Mouse (Mus musculus): ENCODE data around the gene Lamtor3.
A peak's percentile ranks its signal among the peaks of the same experiment; 100 is the strongest.
"Not testable (repeated sequence)": the region's sequence is repeated elsewhere in the genome, so short reads cannot be mapped to it uniquely, and the experiment has no call there.

Gene Lamtor3

GRCm38 (mm10) chr3:137914567-137914966 lies 3.7 kb upstream of the Lamtor3 start:
- not testable (repeated sequence) for H3K27me3 ChIP-seq (ENCODE audit: control insufficient read depth, insufficient read depth, low read length, poor library complexity, severe bottlenecking); H3K36me3 ChIP-seq (ENCODE audit: control insufficient read depth, insufficient read depth, low read length, poor library complexity, severe bottlenecking); DNase-seq (ENCODE audit: low read depth, low spot score)

GRCm38 (mm10) chr3:137917694-137918171 lies 573 bp upstream of the Lamtor3 start:
- Histone ChIP-seq H3K36me3 (ENCODE audit: control insufficient read depth, insufficient read depth, low read length, poor library complexity, severe bottlenecking) (no peaks in the 10 kb centered on the region), H3K27me3 (ENCODE audit: control insufficient read depth, insufficient read depth, low read length, poor library complexity, severe bottlenecking) (no peaks in the 10 kb centered on the region)
- no peak for DNase-seq (ENCODE audit: low read depth, low spot score)

- no peak for DNase-seq (ENCODE audit: low read depth, low spot score)
- H3K36me3 ChIP-seq (ENCODE audit: control insufficient read depth, insufficient read depth, low read length, poor library complexity, severe bottlenecking) = no peaks in the 10 kb centered on the region
- no peaks in the 10 kb centered on the region for H3K27me3 ChIP-seq (ENCODE audit: control insufficient read depth, insufficient read depth, low read length, poor library complexity, severe bottlenecking)
Measured at GRCm38 (mm10) chr3:137918932-137919311, 616 bp downstream of the Lamtor3 start.

GRCm38 (mm10) chr3:137919398-137919797 lies 1.1 kb downstream of the Lamtor3 start:
- no peak for DNase-seq (ENCODE audit: low read depth, low spot score)
- H3K27me3 ChIP-seq (ENCODE audit: control insufficient read depth, insufficient read depth, low read length, poor library complexity, severe bottlenecking) = no peaks in the 10 kb centered on the region
- H3K36me3 ChIP-seq (ENCODE audit: control insufficient read depth, insufficient read depth, low read length, poor library complexity, severe bottlenecking) = no peaks in the 10 kb centered on the region

- Histone ChIP-seq H3K36me3 (ENCODE audit: control insufficient read depth, insufficient read depth, low read length, poor library complexity, severe bottlenecking) (peaks cover 2% of the 10 kb centered on the region; the same call in 1 of the 2 replicates), H3K27me3 (ENCODE audit: control insufficient read depth, insufficient read depth, low read length, poor library complexity, severe bottlenecking) (no peaks in the 10 kb centered on the region)
- no peak for DNase-seq (ENCODE audit: low read depth, low spot score)
Measured at GRCm38 (mm10) chr3:137920594-137920993, 2.3 kb downstream of the Lamtor3 start.

GRCm38 (mm10) chr3:137927010-137927409 lies 8.7 kb downstream of the Lamtor3 start:
- peak; percentile 15 for DNase-seq (ENCODE audit: low read depth, low spot score)
- H3K36me3 ChIP-seq (ENCODE audit: control insufficient read depth, insufficient read depth, low read length, poor library complexity, severe bottlenecking) = peaks cover 7% of the 10 kb centered on the region
- H3K27me3 ChIP-seq (ENCODE audit: control insufficient read depth, insufficient read depth, low read length, poor library complexity, severe bottlenecking) = no peaks in the 10 kb centered on the region; the same call in 1 of the 2 replicates

- DNase-seq (ENCODE audit: low read depth, low spot score) = no peak
- Histone ChIP-seq H3K27me3 (ENCODE audit: control insufficient read depth, insufficient read depth, low read length, poor library complexity, severe bottlenecking) (no peaks in the 10 kb centered on the region; the same call in 1 of the 2 replicates), H3K36me3 (ENCODE audit: control insufficient read depth, insufficient read depth, low read length, poor library complexity, severe bottlenecking) (peaks cover 9% of the 10 kb centered on the region)
Measured at GRCm38 (mm10) chr3:137929940-137930339, 11.6 kb downstream of the Lamtor3 start.

GRCm38 (mm10) chr3:137932748-137933147 lies 14.4 kb downstream of the Lamtor3 start:
- Histone ChIP-seq H3K36me3 (ENCODE audit: control insufficient read depth, insufficient read depth, low read length, poor library complexity, severe bottlenecking) (peaks cover 15% of the 10 kb centered on the region), H3K27me3 (ENCODE audit: control insufficient read depth, insufficient read depth, low read length, poor library complexity, severe bottlenecking) (no peaks in the 10 kb centered on the region; the same call in 1 of the 2 replicates)
- no peak for DNase-seq (ENCODE audit: low read depth, low spot score)

- peaks cover 20% of the 10 kb centered on the region for H3K36me3 ChIP-seq (ENCODE audit: control insufficient read depth, insufficient read depth, low read length, poor library complexity, severe bottlenecking)
- H3K27me3 ChIP-seq (ENCODE audit: control insufficient read depth, insufficient read depth, low read length, poor library complexity, severe bottlenecking) = no peaks in the 10 kb centered on the region; the same call in 1 of the 2 replicates
- no peak for DNase-seq (ENCODE audit: low read depth, low spot score)
Measured at GRCm38 (mm10) chr3:137933986-137934385, 15.7 kb downstream of the Lamtor3 start.

- H3K27me3 ChIP-seq (ENCODE audit: control insufficient read depth, insufficient read depth, low read length, poor library complexity, severe bottlenecking) = no peaks in the 10 kb centered on the region
- no peak for DNase-seq (ENCODE audit: low read depth, low spot score)
Measured at GRCm38 (mm10) chr3:137935570-137936525, 17.5 kb downstream of the Lamtor3 start.

GRCm38 (mm10) chr3:137936541-137936940 lies 18.2 kb downstream of the Lamtor3 start:
- Histone ChIP-seq H3K36me3 (ENCODE audit: control insufficient read depth, insufficient read depth, low read length, poor library complexity, severe bottlenecking) (peaks cover 20% of the 10 kb centered on the region), H3K27me3 (ENCODE audit: control insufficient read depth, insufficient read depth, low read length, poor library complexity, severe bottlenecking) (no peaks in the 10 kb centered on the region)
- DNase-seq (ENCODE audit: low read depth, low spot score) = no peak

More at GRCm38 (mm10) chr3:137935570-137936525, 17.5 kb downstream of the Lamtor3 start:
- peaks cover 16% of the 10 kb centered on the region for H3K36me3 ChIP-seq (ENCODE audit: control insufficient read depth, insufficient read depth, low read length, poor library complexity, severe bottlenecking)

- no peak for DNase-seq (ENCODE audit: low read depth, low spot score)
- Histone ChIP-seq H3K27me3 (ENCODE audit: control insufficient read depth, insufficient read depth, low read length, poor library complexity, severe bottlenecking) (no peaks in the 10 kb centered on the region), H3K36me3 (ENCODE audit: control insufficient read depth, insufficient read depth, low read length, poor library complexity, severe bottlenecking) (peaks cover 21% of the 10 kb centered on the region)
Measured at GRCm38 (mm10) chr3:137938608-137939007, 20.3 kb downstream of the Lamtor3 start.

GRCm38 (mm10) chr3:137940757-137941156 lies 22.5 kb downstream of the Lamtor3 start:
- peaks cover 21% of the 10 kb centered on the region for H3K36me3 ChIP-seq (ENCODE audit: control insufficient read depth, insufficient read depth, low read length, poor library complexity, severe bottlenecking)
- no peaks in the 10 kb centered on the region for H3K27me3 ChIP-seq (ENCODE audit: control insufficient read depth, insufficient read depth, low read length, poor library complexity, severe bottlenecking)
- DNase-seq (ENCODE audit: low read depth, low spot score) = no peak

GRCm38 (mm10) chr3:137941555-137941954 lies 23.2 kb downstream of the Lamtor3 start:
- Histone ChIP-seq H3K36me3 (ENCODE audit: control insufficient read depth, insufficient read depth, low read length, poor library complexity, severe bottlenecking) (peaks cover 18% of the 10 kb centered on the region), H3K27me3 (ENCODE audit: control insufficient read depth, insufficient read depth, low read length, poor library complexity, severe bottlenecking) (no peaks in the 10 kb centered on the region)
- DNase-seq (ENCODE audit: low read depth, low spot score) = no peak

- no peaks in the 10 kb centered on the region for H3K27me3 ChIP-seq (ENCODE audit: control insufficient read depth, insufficient read depth, low read length, poor library complexity, severe bottlenecking)
- H3K36me3 ChIP-seq (ENCODE audit: control insufficient read depth, insufficient read depth, low read length, poor library complexity, severe bottlenecking) = peaks cover 16% of the 10 kb centered on the region
- no peak for DNase-seq (ENCODE audit: low read depth, low spot score)
Measured at GRCm38 (mm10) chr3:137942098-137942622, 23.9 kb downstream of the Lamtor3 start.

Measured in splenic B cell, adult 2 months (primary cell).